Mouse (Mus musculus): ENCODE results near the gene Mbd3.

The Mbd3 gene

DNA sequence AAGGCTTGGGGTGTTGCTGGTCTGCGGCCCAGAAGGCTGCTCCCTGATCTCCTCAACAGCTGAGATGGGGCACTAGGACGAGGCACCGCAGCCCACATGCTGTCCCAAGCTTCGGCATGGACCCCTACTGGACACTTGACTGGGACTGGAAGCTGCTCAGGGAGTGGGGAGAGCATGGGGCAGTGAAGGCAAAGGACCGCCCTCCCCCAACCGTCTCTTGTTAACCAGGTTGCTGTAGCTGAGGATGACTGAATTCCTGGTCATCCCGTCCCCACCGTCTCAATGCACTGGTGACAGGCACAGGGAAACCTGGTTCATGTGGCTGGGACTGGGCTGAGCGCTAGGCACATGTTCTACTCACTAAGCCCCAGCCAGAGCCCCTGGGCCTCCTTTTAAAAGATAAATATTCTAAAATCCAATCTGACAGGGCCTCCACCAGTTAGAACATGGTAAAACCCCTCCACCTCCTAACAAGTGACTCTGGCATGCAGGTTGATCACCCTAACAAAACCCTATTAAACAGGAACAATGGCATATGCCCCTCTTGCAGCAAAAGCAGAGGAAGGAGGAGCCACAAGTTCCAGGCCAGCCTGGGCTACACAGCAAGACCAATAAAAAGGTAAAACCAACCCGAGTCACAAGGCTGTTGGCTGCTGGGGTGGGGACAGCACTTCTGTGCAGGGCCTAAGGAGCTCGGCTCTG is 2.4 kb downstream of the Mbd3 start:
- DNase-seq: peak; percentile 54

DNA sequence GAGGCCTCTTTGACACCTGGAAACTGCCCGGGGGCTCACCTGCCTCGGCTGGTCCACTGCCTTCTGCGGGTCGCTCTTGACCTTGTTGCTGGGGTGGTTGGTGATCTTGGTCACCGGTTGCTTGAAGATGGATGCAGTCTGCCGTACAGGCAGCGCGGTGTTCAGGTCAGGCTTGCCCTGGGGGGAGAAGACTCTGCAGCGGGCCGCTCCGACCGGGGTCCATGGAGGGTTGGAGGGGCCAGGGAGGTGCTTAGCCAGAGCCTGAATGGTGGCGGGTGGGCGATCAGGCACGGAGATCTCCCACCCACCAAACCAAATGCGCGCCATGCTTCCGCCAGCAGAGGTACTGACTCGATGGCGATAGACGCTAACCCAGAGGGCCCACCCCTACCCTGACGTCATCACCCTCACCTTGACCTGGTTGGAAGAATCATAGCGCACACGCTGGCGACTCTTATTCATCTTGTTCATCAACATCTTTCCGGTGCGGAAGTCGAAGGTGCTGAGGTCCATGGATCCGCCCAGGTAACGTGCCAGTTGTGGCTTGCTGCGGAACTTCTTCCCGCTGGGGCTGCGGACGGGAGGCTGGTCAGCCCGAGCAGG is 4.2 kb downstream of the Mbd3 start:
- DNase-seq: peak; percentile 56

DNA sequence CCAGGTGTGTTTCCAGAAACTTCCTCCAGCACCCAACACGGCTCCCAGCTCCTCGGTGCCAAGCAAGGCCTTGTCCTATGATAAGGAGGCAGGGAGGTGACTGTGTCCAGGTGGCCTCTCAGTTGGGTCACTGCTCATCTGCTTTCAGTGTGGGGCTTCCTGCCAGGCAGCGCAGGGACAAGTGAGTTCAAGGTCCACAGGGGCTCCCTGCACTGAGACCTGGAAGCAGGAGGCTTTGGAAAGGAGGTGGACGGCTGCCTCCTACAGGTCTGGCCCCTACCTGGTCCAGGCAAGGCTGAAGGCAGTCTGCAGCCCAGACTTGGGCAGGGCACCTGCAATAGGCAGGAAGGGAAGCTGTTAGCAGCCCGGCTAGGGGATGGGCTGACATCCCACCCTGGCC is 6.7 kb downstream of the Mbd3 start:
- peak; percentile 52 for DNase-seq

DNA sequence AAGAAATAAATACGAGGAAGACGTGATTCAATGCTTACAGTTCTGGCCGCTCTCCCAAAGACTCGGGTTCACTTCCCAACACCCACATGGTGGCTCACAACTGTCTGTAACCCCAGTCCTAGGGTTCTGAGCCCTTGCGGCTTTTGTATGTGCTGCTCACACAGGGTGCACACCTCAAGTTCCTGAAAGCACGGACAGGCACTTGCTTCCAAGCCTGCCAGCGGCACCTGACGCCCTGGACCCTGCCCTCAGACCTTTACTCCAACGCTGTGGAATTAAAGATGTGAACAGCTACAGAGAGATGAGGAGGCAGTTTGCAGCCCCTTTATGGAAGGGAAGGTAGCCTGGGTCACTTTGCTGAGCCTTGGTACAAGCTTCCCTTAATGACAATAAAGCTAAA is 8.7 kb downstream of the Mbd3 start:
- DNase-seq: no peak

DNA sequence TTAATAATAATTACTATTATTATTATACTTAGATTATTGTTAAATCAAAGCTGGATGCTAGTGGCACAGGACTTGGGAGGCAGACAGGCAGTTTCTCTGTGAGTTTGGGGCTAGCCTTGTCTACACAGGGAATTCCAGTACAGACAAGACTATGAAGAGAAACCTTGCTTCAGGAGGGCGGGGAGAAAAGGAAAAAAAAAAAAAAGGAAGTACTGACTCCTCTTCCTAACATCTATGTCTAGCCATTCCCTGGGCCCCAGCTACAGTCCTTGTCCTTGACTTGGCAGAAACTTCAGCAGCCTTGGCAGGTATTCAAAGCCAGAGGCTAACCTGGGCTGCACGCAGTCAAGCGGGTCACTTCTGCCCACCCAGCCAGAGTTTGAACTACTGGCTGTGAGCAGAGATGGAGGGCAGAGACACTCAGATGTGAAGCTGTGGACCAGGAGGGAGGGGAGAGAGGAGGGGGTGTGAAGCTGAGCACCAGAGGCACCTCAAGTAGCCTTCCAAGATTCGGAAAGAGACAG is 10.1 kb downstream of the Mbd3 start:
- DNase-seq: peak; percentile 58

DNA sequence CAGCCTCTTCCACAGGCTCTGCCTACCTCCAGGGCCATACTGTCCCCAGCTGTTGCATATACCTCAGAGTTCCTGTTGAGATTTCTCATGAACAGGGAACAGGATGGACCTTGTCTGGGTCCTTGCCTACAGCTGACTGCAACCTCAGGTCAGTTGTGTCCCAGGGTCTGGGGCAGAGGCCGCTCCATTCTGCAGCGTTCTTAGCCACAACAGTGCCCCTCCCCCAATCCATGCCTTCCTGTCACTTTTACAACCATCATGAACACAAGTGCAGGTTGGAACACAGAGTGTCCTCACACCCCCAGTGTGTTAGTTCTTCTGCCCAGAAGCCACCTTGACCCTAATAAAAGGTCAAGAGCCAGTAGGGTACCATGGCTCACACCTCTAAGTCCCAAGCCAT is 10.6 kb downstream of the Mbd3 start:
- DNase-seq: peak; percentile 54

DNA sequence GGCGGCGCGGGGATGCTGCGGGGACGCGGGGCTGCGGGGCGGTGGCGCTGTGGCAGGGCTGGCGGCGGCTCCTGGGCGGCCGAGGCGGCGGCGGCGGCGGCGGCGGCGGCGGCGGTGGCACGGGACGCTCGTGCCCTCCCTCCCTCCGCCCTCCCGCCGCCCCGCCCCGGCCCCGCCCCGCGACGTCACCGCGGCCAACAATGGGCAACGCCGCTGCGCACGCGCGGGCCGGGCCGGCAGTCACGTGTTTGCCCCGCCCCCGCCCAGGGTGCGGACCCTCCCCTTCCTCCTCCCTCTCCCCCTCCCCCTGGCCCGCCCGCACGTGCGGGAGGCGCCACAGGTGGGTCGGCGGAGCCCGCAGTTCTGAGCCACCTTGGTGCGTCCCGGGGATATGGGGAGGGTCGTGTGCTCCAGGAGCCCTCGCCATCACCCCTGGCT is 11.8 kb downstream of the Mbd3 start, which contains the start of gene Mex3d:
TSS of gene Mex3d (minus strand) at position 138 of the 438 bp plus-strand sequence.
- DNase-seq: peak; percentile 82

DNA sequence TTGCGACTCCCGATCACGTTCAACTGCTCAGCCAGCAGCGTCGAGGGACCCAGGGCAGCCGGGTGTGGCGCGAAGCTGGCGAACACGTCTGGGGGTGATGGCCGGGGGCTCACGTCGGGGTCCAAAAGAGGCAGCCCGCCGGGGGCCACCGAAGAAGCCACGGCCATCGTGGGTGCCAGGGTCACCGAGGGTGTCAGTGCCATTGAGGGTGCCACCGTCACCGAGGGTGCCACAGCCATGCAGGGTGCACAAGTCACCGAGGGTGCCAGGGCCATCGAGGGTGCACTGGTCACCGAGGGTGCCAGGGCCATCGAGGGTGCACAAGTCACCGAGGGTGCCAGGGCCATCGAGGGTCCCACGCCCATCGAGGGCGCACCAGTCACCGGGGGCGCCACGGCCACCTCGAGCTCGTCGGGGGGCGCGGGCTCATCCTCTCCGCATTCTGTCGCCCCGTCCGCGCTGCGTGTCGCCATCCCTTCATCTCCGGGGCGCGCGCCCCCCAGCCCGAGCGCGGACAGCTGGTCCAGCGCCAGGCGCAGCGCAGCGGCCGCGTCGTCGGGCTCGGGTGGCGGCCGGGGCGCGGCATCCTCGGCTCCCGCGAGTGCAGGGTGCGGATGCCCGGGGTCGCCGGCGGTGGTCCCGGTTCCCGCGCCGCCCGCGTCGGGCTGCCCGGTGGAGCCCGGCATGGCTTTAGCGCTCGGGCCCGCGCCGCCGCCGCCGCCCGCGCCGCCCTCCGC is 12.4 kb downstream of the Mbd3 start:
- no peak for DNase-seq

DNA sequence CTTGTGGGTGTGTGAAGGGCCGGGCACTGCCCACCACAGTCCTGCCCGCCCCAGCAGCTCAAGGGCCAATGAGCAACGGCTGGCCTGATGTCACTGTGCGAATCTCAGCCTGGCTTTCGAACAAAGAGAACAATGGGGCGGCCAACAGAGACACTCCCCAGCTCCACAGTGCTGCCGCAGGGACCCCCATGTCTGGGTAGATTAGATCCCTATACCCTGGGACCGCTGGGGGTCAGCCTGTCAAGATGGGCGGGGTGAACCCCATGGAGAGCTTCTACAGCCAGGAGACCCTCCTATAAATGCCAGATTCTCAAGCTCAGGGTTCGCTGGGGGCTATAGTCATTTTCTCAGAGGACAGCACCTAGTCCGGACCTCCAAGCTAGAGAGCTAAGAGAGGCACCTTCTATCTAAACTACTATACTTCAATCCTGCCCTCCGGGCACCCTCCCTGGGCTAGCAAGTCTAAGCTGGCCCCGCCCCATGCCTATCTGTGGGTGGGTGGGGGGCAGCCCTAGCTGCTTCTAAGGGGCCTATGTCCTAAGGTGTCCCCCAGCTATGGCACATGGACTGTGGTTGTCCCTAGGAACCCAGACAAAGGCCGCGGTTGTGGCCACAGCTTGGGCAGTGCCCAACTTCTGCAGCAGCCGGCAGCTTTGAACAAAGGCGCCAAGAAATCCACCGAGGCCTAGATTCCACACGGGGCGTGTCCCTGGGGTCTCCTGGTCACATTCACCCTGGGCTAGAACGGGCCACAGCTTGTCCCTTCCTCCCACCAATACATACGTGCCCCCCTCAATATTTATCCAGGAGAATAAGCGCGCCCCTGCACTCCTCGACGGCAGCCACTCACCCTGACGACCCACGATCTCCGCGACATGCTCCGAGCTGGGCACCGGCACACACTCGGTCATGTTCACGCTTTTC is 13.3 kb downstream of the Mbd3 start:
- DNase-seq: no peak

DNA sequence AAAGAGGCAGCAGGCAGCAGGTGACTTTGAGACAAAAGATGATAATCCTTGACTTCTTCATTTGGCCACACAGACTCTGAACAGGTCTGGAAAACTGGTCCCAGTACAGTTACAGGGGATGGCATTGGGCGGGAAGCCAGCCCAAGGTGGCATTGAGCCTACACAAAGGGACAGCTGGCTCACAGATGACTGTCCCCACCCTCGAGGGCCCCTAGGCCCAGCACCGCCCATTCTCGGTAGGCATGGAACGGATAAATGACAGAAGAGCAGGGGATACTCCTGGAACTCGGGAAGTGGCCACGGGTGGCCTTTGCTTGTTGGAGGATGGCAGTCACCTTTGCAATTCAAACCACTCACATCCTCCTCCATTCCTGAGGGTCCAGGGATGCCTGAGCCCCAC is 14.0 kb downstream of the Mbd3 start:
- DNase-seq: no peak

DNA sequence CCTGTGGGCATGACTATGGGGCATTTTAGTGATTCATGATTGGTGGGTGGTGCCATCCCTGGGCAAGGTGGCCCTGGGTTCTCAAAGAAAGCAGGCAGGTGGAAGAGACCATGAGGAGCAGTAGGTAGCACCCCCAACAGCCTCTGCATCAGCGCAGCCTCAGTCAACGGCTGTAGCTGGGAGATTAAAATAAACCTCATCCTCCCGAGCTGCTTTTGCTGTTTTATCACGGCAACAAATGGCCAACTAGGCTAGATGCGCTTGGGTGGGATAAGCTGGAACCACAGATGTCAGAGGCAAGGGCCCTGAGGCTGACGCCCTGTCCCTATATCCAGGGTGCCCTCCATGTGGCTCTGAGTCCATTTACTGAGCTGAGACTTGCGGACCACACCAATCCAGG is 14.6 kb downstream of the Mbd3 start:
- no peak for DNase-seq

DNA sequence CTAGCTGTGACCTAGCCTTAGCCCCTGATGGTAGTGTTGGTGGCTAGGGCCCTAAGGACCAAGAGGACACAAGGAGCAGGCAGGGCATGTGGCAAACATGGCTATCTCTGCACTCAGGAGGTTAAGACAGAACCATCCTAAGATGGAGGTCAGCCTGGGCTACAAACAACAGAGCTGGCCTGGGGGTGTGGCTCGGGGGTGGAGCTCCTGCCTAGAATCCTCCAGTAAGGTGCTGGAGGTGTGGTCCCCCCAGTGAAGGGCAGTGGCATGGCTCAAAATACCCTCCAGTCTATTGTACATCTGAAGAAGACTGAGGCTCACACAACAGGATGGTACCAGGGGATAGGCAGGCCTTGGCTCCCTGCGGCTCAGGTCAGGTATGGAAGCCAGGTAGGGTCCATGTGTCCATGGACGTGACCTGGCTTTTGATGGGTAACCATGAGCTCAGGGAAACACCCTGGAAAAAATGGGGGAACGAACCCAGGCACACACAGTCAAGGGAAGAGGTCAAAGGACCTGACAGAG is 15.2 kb downstream of the Mbd3 start:
- DNase-seq: peak; percentile 54

DNA sequence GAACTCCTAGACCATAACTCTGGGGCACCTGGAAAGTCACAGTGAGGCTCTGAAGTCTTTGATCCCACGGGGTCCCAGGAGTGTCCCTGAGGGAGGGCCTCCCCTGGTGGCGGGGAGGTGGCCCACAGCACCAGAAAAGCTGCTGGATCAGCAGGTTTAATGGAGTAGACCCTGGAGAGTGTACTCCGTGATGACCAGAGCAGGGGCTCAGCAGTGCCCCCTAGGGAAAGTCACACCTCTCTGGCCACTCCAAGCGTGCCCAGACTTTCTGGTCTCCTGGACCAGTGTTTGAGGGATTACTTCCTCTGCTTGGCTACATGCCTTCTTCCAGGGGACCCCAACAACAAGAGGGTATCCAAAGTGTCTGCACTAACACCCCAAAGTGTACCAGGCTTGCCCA is 15.9 kb downstream of the Mbd3 start:
- peak; percentile 54 for DNase-seq

DNA sequence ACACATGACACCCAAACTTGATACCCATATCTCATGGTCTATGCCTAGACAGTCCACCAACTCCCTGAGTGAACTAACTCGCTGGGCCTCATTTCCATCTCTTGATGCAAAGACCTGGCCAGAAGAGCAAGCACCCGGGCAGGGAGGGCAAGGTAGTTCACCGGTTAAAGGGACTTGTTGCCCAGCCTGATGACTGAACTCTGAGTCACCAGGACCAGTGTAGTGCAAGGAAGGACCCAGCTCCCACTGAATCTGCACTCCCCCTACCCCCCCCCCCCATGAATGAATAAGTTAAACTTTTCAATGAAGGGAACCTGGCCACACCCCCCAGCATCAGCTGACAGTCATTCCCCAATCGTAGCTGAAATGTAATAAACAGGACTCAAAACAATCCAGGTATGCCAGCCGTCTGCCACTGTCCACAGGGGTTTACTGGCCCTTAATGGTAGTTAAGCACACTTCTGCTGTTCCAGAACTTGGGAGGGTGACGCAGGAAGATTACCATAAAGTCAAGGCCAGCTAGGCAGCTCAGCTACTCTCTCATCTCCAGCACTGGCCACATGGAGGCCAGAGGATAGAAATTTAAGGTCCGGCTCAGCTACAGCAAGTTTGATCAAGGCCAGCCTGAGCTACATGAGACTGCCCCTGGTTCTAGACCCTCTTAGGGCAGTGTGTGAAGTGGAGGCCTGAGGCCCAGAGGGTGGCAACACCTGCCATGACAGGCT is 16.5 kb downstream of the Mbd3 start:
- DNase-seq: no peak

DNA sequence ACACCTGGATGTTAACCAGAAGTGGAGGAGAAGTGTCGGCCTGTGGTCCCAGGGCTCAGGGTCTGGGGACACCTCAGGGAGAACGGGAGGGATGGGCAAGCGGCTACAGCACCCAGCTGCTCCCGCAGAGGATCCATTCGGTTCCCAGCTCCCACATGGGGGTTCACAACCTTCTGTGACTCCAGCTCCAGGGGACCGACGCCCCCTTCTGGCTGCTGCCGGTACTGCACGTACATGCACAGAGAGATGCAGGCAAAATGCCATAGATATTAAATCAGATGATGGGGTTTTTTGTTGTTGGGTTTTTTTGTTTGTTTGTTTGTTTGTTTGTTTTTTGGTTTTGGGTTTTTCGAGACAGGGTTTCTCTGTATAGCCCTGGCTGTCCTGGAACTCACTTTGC is 21.6 kb downstream of the Mbd3 start:
- no peak for DNase-seq

DNA sequence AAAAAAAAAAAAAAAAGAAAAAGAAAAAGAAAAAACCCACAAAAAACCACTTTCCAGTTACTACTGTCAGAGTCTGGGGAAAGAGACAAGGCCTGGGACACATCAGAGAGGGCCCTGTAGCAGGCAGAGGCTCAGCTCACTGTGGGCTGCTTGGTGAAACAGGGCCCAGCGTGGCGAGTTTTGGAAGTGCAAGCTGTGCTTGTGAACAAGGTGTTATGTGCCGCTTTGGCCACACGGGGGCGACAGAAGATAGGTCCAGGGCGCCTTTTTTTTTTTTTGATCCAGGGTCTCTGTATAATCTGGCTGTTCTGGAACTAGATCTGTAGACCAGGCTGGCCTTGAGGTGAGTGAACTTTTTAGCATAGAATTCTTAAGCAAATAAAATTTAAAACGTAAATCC is 23.2 kb downstream of the Mbd3 start:
- DNase-seq: peak; percentile 86

DNA sequence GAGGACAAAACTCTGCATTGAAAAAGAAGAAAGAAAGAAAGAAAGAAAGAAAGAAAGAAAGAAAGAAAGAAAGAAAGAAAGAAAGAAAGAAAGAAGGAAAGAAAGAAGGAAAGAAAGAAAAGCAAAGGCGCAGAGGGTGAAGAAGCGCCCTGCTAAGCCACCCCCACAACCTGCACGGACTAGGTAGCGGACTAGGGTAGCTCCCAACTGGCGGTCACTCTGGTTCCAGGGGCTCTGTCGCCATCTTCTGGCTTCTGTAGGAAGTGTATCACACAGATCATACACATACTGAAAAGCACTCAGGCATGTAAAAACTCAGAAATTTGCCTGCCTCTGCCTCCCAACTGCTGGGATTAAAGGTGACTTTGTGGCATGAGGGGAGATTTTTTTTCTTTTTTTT is 25.3 kb downstream of the Mbd3 start:
- DNase-seq: peak; percentile 81

DNA sequence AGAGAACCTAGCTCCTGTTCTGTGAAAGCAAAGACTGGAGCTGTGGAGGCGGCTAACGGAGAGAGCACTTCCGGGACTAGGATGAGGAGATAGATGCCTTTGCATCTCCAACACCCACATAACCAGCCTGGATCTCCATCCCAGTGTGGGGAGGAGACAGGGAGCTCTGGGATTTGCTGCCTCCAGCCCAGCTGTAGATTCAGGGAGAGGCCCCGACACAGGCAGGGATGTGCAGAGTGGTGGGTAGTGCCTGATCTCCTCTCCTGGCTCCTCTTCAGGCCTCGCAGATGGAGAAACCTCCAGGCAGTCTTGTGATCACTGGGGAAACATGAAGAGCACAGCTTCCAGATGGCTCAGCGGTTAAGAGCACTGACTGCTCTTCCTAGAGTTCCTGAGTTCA is 26.6 kb downstream of the Mbd3 start:
- DNase-seq: no peak

DNA sequence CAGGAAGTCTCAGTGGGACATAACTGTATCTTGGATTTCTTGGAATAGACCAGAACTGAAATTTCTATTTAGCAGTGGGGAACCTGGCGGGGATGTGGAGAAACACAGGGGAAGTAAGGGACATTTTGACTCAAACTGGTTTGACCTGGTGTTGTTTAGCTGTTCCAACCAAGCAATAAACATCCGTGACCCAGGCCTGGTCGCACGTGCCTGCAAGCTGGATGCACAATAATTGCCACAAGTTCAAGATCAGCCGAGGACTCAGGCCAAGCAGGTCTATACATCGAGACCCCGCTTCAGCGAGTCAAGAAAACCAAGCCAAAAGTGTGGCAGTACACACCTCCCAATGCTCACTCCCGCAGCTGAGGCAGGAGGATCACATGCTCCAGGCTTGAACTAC is 27.4 kb downstream of the Mbd3 start:
- no peak for DNase-seq

DNA sequence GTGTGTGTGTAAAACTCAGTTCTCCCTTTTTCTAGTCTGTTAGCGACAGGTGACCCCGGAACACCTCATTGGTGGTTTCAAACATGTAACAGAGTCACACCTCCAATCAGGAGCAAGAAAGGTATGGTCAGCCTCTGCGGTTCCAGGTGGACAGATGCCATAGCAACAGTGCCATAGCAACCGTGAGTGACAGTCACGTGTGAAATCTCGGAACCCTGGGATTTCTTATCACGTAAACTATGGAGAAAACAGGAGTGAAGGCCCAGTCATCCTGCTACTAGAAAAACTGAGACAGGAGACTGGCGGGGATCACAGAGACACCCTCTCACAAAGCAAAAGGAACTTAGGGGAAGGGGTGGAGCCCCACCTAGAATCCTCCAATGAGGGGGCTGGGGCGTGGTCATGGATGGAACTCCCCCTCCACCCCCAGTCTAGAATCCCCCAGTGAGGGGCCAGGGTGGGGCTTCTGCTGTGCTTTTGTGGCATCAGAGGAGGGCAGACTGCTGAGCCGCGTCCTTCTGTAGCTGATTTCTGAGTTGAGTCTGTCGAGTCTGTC is 27.9 kb downstream of the Mbd3 start:
- DNase-seq: peak; percentile 78

DNA sequence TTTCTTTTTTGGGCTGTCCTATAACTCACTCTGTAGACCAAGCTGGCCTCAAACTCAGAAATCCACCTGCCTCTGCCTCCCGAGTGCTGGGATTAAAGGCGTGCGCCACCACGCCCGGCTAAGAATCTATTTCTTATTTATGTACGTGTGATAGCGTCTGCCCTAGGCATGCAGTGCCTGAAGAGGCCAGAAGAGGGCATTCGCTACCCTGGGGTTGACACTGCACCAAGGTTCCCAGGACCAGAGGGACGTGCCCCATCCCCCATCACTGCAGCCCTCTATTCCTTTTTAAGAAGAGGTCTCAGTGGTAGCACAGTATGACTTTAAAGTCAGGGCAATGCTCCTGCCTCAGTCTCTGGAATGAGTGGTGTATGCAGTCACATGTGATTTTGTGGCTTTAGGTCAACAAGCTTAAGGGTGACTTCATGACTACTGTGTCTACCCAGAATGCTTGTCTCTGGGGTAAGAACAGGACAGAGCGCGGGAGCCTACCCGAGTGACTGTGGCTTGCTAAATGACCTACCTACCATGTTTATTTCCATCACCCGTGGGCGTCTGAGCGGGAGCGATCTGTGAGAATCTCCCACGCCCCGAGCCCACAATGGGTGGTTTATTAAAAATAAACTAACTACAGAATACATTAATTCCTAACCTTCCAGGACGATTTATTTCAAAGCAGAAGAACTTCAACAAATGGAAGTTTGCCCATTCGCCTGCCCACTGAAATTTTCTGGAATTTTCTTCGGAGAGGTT is 29.2 kb downstream of the Mbd3 start:
- no peak for DNase-seq
